Mouse (Mus musculus): Measurements from ENCODE around the gene Zbtb38. TPM values are rescaled to one million over a fixed set of nuclear protein-coding genes. Genes with fewer than 3 reads are reported as not detected.

Gene Zbtb38
- total RNA-seq (2023), result 10 to 100 TPM; 25.7 to 30.9 TPM

GRCm38 (mm10) chr9:96752603-96753114 lies at the start of gene Zbtb38:
Gene Zbtb38, minus strand, starts transcription at chr9:96752831.

Other genes with a start within 250 kb of the Zbtb38 start
- not detected for gene Gm28729, start 227.6 kb downstream of the Zbtb38 start, total RNA-seq (2023)
- gene Rasa2, start 121.2 kb downstream of the Zbtb38 start, total RNA-seq (2023), result 10 to 100 TPM; 63.0 to 63.7 TPM
- gene Pxylp1, start 139.8 kb upstream of the Zbtb38 start, total RNA-seq (2023), result 1 to 10 TPM; 1.2 to 2.5 TPM